8 mouse cellular contexts compared by ENCODE assay signal in the genomic region with DNA sequence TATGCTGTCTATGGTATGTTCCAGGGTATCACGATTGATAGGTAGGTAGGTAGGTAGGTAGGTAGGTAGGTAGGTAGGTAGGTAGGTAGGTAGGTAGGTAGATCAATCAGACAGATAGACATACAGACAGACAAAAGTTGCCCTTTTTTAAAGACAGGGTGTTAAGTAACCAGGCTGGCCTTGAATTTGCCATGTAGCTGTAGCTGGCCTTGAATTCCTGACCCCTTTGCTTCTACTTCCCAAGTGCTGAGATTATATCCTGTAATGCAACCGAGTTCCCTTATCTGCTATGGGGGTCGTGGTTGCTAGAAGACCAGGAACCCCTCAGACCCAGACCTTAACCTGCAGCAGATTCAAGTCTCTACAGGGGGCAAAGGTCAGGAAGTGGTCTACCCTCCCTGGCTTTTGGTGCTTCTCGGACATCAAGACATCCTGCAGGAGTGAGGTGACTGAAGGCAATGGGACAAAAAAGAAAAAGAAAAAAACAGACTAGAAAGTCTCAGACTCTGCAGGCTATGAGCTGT.
DNase-seq lines count a peak whose midpoint lies in the region; ATAC-seq lines count a peak whose summit lies in the region.

No protein-coding gene starts in this region.

- no peak overlapping the region for H3K9ac ChIP-seq in hindbrain, embryonic 13.5 days
- H3K9ac ChIP-seq in midbrain, embryonic 16.5 days (ENCODE audit: low read depth, low read length) = no peak overlapping the region
- H3K9ac ChIP-seq in midbrain, embryonic 15.5 days = no peak overlapping the region

- H3K27me3 ChIP-seq in hindbrain, embryonic 13.5 days = peaks cover 4% of the 10 kb centered on the region; the same call in 1 of the 2 replicates
- no peaks in the 10 kb centered on the region for H3K27me3 ChIP-seq in hindbrain, embryonic 10.5 days (ENCODE audit: insufficient read depth, poor library complexity, severe bottlenecking)
- H3K27me3 ChIP-seq in midbrain, embryonic 16.5 days (ENCODE audit: control insufficient read depth, insufficient read depth, low read depth, low read length) = no peaks in the 10 kb centered on the region
- no peaks in the 10 kb centered on the region for H3K27me3 ChIP-seq in midbrain, embryonic 15.5 days (replicated peaks)

- H3K9me3 ChIP-seq in hindbrain, embryonic 13.5 days = no peaks in the 10 kb centered on the region
- no peaks in the 10 kb centered on the region for H3K9me3 ChIP-seq in hindbrain, embryonic 10.5 days
- no peaks in the 10 kb centered on the region for H3K9me3 ChIP-seq in midbrain, embryonic 16.5 days (replicated peaks; ENCODE audit: control insufficient read depth, low read length, poor library complexity, severe bottlenecking)
- no peaks in the 10 kb centered on the region for H3K9me3 ChIP-seq in midbrain, embryonic 15.5 days

- peak overlapping the region; percentile 85 for H3K27ac ChIP-seq in hindbrain, embryonic 13.5 days
- H3K27ac ChIP-seq in hindbrain, embryonic 10.5 days = no peak overlapping the region; the same call in 1 of the 2 replicates
- peak overlapping the region; percentile 83 for H3K27ac ChIP-seq in midbrain, embryonic 16.5 days (ENCODE audit: low read length)
- H3K27ac ChIP-seq in midbrain, embryonic 15.5 days = no peak overlapping the region; the same call in 1 of the 2 replicates

- no peak overlapping the region for H3K4me2 ChIP-seq in hindbrain, embryonic 13.5 days
- H3K4me2 ChIP-seq in midbrain, embryonic 16.5 days (ENCODE audit: low read length) = no peak overlapping the region
- H3K4me2 ChIP-seq in midbrain, embryonic 15.5 days = no peak overlapping the region

- DNase-seq in cerebellum, adult 9-11 months = peak; percentile 41
- no peak for DNase-seq in cerebellum, postnatal 4 days (ENCODE audit: low spot score in 2 of 2)
- no peak for DNase-seq in hindbrain, embryonic 10.5 days (ENCODE audit: low spot score)
- no peak for DNase-seq in urinary bladder, postnatal 25 days (ENCODE audit: low spot score)
- no peak for DNase-seq in layer of hippocampus, adult 9-10 months (ENCODE audit: low spot score)

- 89% methylated on average over 4 of the region's 4 CpGs for WGBS in hindbrain, embryonic 13.5 days
- 80% methylated on average over 4 of the region's 4 CpGs for WGBS in hindbrain, embryonic 10.5 days
- WGBS in midbrain, embryonic 16.5 days = 80% methylated on average over 4 of the region's 4 CpGs
- WGBS in midbrain, embryonic 15.5 days = 85% methylated on average over 4 of the region's 4 CpGs

- H3K4me3 ChIP-seq in hindbrain, embryonic 13.5 days = no peak overlapping the region
- no peak overlapping the region for H3K4me3 ChIP-seq in hindbrain, embryonic 10.5 days
- no peak overlapping the region for H3K4me3 ChIP-seq in midbrain, embryonic 16.5 days (ENCODE audit: low read depth, low read length)
- no peak overlapping the region for H3K4me3 ChIP-seq in midbrain, embryonic 15.5 days

- H3K36me3 ChIP-seq in hindbrain, embryonic 13.5 days = no peaks in the 10 kb centered on the region
- H3K36me3 ChIP-seq in hindbrain, embryonic 10.5 days = peaks cover 28% of the 10 kb centered on the region
- no peaks in the 10 kb centered on the region for H3K36me3 ChIP-seq in midbrain, embryonic 16.5 days (ENCODE audit: control insufficient read depth, insufficient read depth, low read length)
- H3K36me3 ChIP-seq in midbrain, embryonic 15.5 days (replicated peaks) = no peaks in the 10 kb centered on the region

- H3K4me1 ChIP-seq in hindbrain, embryonic 13.5 days (replicated peaks) = peaks cover 75% of the 10 kb centered on the region
- H3K4me1 ChIP-seq in hindbrain, embryonic 10.5 days (replicated peaks) = peaks cover 77% of the 10 kb centered on the region
- peaks cover 57% of the 10 kb centered on the region for H3K4me1 ChIP-seq in midbrain, embryonic 16.5 days (ENCODE audit: control insufficient read depth, insufficient read depth, low read length)
- H3K4me1 ChIP-seq in midbrain, embryonic 15.5 days = peaks cover 62% of the 10 kb centered on the region

- ATAC-seq in hindbrain, embryonic 13.5 days (ENCODE audit: low FRiP score) = no peak
- no peak for ATAC-seq in midbrain, embryonic 16.5 days
- no peak for ATAC-seq in midbrain, embryonic 15.5 days (replicated peaks)

Comparison
In these comparisons a context has a peak if more than half of its experiments do, and no peak if none do; other contexts are left out.
1. H3K27ac ChIP-seq: peak in hindbrain, embryonic 13.5 days (single experiment) and midbrain, embryonic 16.5 days (single experiment); none in hindbrain, embryonic 10.5 days (single experiment) and midbrain, embryonic 15.5 days (single experiment).